Mouse (Mus musculus) stomach, embryonic 14.5 days (tissue): Measurements from ENCODE around the gene Gm20747. TPM values are rescaled to one million over a fixed set of nuclear protein-coding genes. Genes with fewer than 3 reads are reported as not detected.
"Not testable (repeated sequence)": the region's sequence is repeated elsewhere in the genome, so short reads cannot be mapped to it uniquely, and the experiment has no call there.

Experiments
- ATAC-seq: fragments of 200-750 bp; cut with Nextera tagmentation; 2 replicates; pipeline ENCODE4 v1.8.0; 2017; ENCODE audit warnings: low read depth, moderate TSS enrichment; ENCODE audit not compliant: insufficient number of reproducible peaks, insufficient read depth, low FRiP score
- H3K27ac ChIP-seq: fragments of 300-500 bp; sonication (generic); 2 replicates; pipeline ENCODE4 v1.5.1; 2014; ENCODE audit warnings: mild to moderate bottlenecking, low read length, moderate library complexity, mixed read lengths
- H3K27me3 ChIP-seq: fragments of 300-500 bp; sonication (generic); 2 replicates; pipeline ENCODE4 v1.6.1; 2014; ENCODE audit warnings: low read length, control low read depth, mixed read lengths; ENCODE audit not compliant: control insufficient read depth, insufficient read depth
- H3K36me3 ChIP-seq: fragments of 300-500 bp; sonication (generic); 2 replicates; pipeline ENCODE4 v1.6.1; 2014; ENCODE audit warnings: mild to moderate bottlenecking, control low read depth, low read length, moderate library complexity, mixed read lengths; ENCODE audit not compliant: control insufficient read depth, insufficient read depth
- H3K4me1 ChIP-seq: fragments of 300-500 bp; sonication (generic); 2 replicates; pipeline ENCODE4 v1.6.1; 2014; ENCODE audit warnings: low read length, control low read depth, mixed read lengths; ENCODE audit not compliant: control insufficient read depth, insufficient read depth
- H3K4me2 ChIP-seq: fragments of 300-500 bp; sonication (generic); replicated peaks from 2 replicates; pipeline ENCODE4 v1.6.1; 2014; ENCODE audit warnings: low read depth, low read length, control low read depth
- H3K4me3 ChIP-seq: fragments of 300-500 bp; sonication (generic); 2 replicates; pipeline ENCODE4 v1.5.1; 2014; ENCODE audit warnings: low read depth, low read length, control low read depth
- H3K9ac ChIP-seq: fragments of 300-500 bp; sonication (generic); replicated peaks from 2 replicates; pipeline ENCODE4 v1.6.1; 2014; ENCODE audit warnings: low read depth, mild to moderate bottlenecking, control low read depth, low read length, moderate library complexity, mixed read lengths
- H3K9me3 ChIP-seq: fragments of 300-500 bp; sonication (generic); 2 replicates; pipeline ENCODE4 v1.6.1; 2016; ENCODE audit warnings: low read depth, low read length, control low read depth; ENCODE audit not compliant: control insufficient read depth
- WGBS: fragments of 180-500 bp; shearing (Covaris S2); extraction: QIAGEN DNeasy Blood & Tissue Kit; methylation state at CpG from one replicate; pipeline ENCODE4 v1.1.7; 2014; 5-methylcytosine and 5-hydroxymethylcytosine counted together
- polyA plus RNA-seq: library from polyadenylated mRNA; unstranded; fragments of >200 nt; fragmentation: Nextera tagmentation; extraction: Ambion mirVana; gene quantifications from 2 replicates; pipeline ENCODE4 v1.2.1, GENCODE M21; 2014

The Gm20747 gene
- not detected in 2 replicates for polyA plus RNA-seq

DNA sequence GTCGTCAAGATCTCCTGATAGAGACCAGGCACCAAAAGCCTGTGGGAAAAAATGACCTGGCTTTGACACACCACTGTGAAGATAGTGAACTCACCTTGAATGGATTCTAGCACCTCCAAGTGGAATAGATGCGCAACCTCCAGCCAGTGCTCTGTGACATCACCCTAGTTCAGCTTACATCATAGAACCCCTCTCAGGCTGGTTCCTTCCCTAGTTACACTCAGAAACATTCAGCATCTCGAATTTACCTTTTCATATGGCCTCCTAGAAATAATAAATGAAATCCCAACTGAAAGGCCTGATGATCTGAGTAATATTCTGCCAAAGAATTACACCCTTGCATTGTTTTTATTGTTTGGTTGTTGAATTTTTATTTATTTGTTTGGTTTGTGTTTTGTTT lies at the start of gene Gm20747:
Gene Gm20747, minus strand, starts transcription at position 101 of the 400 bp plus-strand sequence.
- not testable (repeated sequence) for H3K27ac ChIP-seq, ATAC-seq, H3K9ac ChIP-seq, H3K9me3 ChIP-seq, H3K27me3 ChIP-seq, H3K4me2 ChIP-seq, H3K36me3 ChIP-seq, H3K4me1 ChIP-seq, H3K4me3 ChIP-seq
- no CpG with 5 or more reads among the region's 3 CpGs for WGBS
